Mouse (Mus musculus) ES-Bruce4 (cell line): ENCODE measurements at regions not wholly inside any gene's neighbourhood (a gene's known extent, or its start where the extent isn't known, plus 50 kb on each side); places are given as distances from the start of the nearest gene placed in this dataset.
"Not testable (repeated sequence)": the region's sequence is repeated elsewhere in the genome, so short reads cannot be mapped to it uniquely, and the experiment has no call there.

ENCODE experiments used
- H3K27ac ChIP-seq: 2 replicates; pipeline ENCODE4 v1.5.1; 2012; ENCODE audit warnings: low read length, inconsistent platforms; ENCODE audit not compliant: insufficient read depth
- H3K27me3 ChIP-seq: 2 replicates; pipeline ENCODE4 v1.6.1; 2012; ENCODE audit warnings: mild to moderate bottlenecking, low read length, inconsistent platforms; ENCODE audit not compliant: control insufficient read depth, poor library complexity, insufficient read depth, severe bottlenecking
- H3K36me3 ChIP-seq: 2 replicates; pipeline ENCODE4 v1.6.1; 2012; ENCODE audit warnings: inconsistent platforms, mild to moderate bottlenecking, low read length, moderate library complexity; ENCODE audit not compliant: control insufficient read depth, poor library complexity, insufficient read depth, severe bottlenecking
- H3K4me1 ChIP-seq: one replicate; pipeline ENCODE4 v1.8.1; 2011; ENCODE audit warnings: low read length; ENCODE audit not compliant: control insufficient read depth, insufficient read depth
- H3K4me3 ChIP-seq: 2 replicates; pipeline ENCODE4 v1.5.1; 2011; ENCODE audit warnings: low read depth, mild to moderate bottlenecking, low read length
- H3K9ac ChIP-seq: 2 replicates; pipeline ENCODE4 v1.6.1; 2012; ENCODE audit warnings: low read depth, mild to moderate bottlenecking, inconsistent platforms; ENCODE audit not compliant: poor library complexity, severe bottlenecking
- H3K9me3 ChIP-seq: replicated peaks from 2 replicates; pipeline ENCODE4 v1.6.1; 2012; ENCODE audit warnings: mild to moderate bottlenecking, low read length, inconsistent platforms; ENCODE audit not compliant: control insufficient read depth, poor library complexity, insufficient read depth, severe bottlenecking
- CTCF ChIP-seq: IDR thresholded peaks from one replicate; pipeline ENCODE4 v1.8.1; 2011; ENCODE audit warnings: low read depth, low read length
- EP300 ChIP-seq: IDR thresholded peaks from 2 replicates; pipeline ENCODE4 v1.6.1; 2011; ENCODE audit warnings: low read depth, low read length; ENCODE audit not compliant: insufficient read depth
- POLR2A ChIP-seq: IDR thresholded peaks from one replicate; pipeline ENCODE4 v1.8.1; 2011; ENCODE audit warnings: low read length; ENCODE audit not compliant: insufficient read depth

DNA sequence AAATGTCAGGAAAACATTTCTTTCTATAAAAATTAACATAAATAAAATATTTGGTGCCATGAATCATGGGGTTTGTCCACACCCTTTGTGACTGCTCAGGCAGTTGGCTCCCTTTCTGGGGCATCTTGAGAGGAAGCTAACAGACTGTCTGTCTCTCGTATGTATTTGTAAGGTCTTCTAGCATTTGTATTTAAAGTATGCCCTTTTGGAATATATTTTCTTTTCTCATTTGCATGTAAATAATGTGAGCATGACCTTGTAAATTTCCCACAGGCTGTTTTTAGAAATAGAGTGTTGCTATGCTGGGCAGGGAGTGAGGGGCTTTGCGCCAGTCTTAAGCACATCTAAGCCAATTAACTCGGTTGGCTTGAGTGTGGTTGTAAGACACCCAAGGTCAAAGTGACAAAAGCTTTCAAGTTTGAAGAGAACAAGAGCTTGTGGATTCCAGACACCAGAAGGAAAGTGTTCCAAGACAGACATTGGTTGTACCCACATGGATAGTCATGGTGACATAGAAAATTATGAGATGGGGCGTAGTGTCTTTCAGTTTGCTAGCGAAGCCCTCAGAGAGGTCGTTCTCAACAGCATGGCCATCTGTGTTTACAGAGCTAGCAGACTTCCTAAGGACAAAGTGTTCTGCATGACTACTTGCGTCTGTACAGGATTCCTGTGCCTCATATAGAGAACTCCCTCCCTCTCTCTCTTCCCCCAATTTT, 113.1 kb upstream of the Rasgrp1 start:
- no peak overlapping the region for H3K9ac ChIP-seq
- no peaks in the 10 kb centered on the region for H3K9me3 ChIP-seq
- no peaks in the 10 kb centered on the region for H3K36me3 ChIP-seq
- H3K4me3 ChIP-seq, result no peak overlapping the region
- no peaks in the 10 kb centered on the region for H3K27me3 ChIP-seq
- no peak for TF ChIP-seq EP300
- no peak for TF ChIP-seq POLR2A
- no peak for TF ChIP-seq CTCF
- H3K27ac ChIP-seq, result no peak overlapping the region
- no peaks in the 10 kb centered on the region for H3K4me1 ChIP-seq

DNA sequence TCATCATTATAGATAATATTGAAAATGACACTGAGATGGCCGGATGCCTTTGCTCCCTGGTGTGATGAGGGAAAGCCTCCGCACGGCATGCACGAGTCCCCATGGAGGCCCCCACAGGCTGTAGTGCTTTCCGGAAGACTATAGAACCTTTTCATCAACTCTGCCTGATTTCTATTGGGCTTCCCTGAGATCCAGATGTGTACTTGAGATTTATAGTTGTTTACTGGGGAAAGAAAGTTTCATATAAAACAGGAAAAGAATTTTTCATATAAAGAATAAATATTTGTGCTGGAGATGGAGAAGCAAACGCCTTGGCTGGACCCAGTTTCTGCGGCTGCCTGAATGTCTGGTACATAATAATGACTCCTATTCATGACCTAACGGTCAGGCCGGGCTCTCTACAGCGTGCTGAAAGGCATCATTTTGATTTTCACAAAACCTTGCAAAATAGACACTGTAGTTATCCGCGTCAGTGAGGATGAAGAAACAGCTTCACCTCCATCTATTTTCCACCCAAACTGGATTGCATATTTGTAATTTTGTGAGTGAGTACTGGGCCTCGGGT, 113.7 kb upstream of the Rasgrp1 start:
- TF ChIP-seq EP300, result no peak
- no peak for TF ChIP-seq POLR2A
- TF ChIP-seq CTCF, result no peak
- no peak overlapping the region for H3K4me3 ChIP-seq
- no peaks in the 10 kb centered on the region for H3K27me3 ChIP-seq
- no peaks in the 10 kb centered on the region for H3K9me3 ChIP-seq
- no peak overlapping the region for H3K27ac ChIP-seq
- H3K4me1 ChIP-seq, result no peaks in the 10 kb centered on the region
- H3K36me3 ChIP-seq, result no peaks in the 10 kb centered on the region
- no peak overlapping the region for H3K9ac ChIP-seq

DNA sequence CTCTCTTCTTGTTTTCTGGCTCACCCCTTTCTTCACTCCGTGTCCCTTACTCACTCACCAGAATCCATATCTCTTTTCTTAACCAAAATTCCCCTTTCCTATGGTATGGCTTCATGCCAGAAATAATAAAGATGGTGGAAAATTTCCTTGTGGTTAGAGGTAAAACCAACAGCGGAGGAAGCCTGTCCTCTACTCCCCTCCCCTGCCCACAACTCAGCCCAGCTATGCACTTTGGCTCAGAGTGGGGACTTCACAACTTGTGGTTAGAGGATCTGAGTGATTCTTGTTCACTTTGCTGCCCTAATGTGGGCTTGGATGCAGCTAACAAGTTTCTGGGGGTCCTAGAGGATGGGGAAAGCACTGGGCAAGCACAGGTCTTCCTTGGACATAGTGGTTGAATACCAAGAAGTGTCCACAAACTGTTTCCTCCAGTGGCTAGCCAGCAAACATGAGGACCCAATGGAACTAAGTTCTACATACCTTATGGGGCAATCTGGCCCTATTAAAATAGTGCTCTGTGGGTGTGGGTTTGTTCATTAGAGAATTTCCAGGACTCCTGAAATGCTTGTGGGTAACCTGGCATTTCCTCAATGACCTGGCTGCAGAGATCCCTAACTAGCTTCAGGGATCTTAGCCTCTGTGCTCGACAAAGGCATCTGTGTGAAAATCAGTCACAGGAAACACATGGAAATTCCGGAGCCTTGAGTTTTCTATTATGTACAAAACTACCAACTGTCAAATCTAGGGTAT, 118.9 kb upstream of the Rasgrp1 start:
- Histone ChIP-seq H3K4me3 (no peak overlapping the region), H3K27me3 (no peaks in the 10 kb centered on the region), H3K9me3 (no peaks in the 10 kb centered on the region), H3K27ac (no peak overlapping the region), H3K4me1 (no peaks in the 10 kb centered on the region), H3K36me3 (no peaks in the 10 kb centered on the region), H3K9ac (no peak overlapping the region)
- TF ChIP-seq POLR2A (no peak), EP300 (no peak), CTCF (no peak)

DNA sequence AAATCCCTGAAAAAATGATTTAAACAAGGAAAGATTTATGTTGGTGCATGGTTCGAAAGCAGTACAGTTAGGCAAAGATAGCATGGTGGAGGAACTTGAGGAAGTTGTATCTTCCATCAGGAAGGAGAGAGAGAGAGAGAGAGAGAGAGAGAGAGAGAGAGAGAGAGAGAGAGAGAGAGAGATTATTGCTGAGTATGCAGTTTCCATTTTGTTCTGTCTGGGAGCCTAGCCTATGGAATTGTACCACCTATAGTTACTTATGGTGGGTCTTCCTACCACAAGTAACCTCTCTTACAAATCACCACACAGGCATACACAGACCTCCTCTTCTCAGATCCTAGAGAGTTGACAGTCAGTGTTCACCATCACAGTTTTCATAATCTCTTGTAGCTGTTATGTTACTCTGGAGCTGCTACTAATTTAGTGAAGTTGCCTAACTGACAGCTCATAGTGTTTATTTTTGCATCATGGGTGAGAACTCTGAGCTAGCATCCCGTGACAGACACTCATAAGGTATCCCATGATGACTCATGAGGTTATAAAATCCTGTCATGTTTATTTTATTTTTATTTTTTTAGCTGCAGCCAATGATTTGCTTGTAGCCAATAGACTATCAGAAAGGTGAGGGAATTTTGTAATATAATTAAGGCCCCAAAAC, 132.2 kb upstream of the Rasgrp1 start:
- TF ChIP-seq CTCF, result no peak
- no peak for TF ChIP-seq POLR2A
- no peak for TF ChIP-seq EP300
- no peaks in the 10 kb centered on the region for H3K36me3 ChIP-seq
- no peak overlapping the region for H3K27ac ChIP-seq

DNA sequence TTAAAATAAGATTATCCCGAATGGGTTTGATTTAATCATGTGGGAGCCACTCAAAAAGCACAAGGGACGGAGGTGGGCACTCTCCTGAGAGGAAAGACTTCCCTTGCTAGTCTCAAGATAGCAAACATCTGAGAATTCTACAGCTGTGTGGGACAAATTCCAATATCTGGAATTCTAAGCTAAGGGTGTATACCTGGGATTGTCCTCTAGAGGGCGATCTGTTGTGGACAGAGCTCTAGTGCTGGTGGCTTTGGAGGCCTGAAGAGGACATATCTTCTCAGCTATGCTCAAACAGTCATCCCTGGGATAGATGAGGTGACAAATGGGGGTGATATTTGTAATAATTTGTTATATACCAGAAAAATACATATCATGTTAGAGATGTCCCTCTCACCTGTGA, 132.8 kb upstream of the Rasgrp1 start:
- Histone ChIP-seq H3K9ac (no peak overlapping the region), H3K4me3 (no peak overlapping the region), H3K4me1 (no peaks in the 10 kb centered on the region), H3K27me3 (no peaks in the 10 kb centered on the region), H3K36me3 (no peaks in the 10 kb centered on the region), H3K9me3 (no peaks in the 10 kb centered on the region), H3K27ac (no peak overlapping the region)
- TF ChIP-seq EP300 (no peak), CTCF (peak; percentile 30), POLR2A (no peak)

More for the DNA sequence above, 132.2 kb upstream of the Rasgrp1 start:
- no peaks in the 10 kb centered on the region for H3K4me1 ChIP-seq
- no peak overlapping the region for H3K9ac ChIP-seq
- H3K27me3 ChIP-seq, result no peaks in the 10 kb centered on the region
- H3K4me3 ChIP-seq, result no peak overlapping the region
- H3K9me3 ChIP-seq, result no peaks in the 10 kb centered on the region

DNA sequence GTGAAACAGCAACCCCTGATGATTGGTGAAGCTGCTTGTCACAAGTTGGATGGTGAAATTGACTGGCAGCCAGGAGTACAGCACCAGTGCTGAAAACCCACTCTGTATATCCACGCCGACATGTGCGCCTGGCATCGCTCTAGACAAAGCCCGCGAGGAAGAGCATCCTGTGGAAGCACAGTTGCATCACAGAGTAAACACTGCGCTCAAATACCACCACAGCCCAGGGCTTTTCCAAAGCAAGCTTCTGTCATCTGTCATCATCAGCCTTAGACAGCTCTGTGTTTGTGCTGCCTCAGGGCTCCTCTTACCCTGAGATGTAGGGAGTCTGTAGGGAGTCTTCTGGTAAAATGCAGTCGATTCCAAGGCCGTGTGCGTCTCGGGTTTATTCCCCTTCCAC, 134.7 kb upstream of the Rasgrp1 start:
- not testable (repeated sequence) for H3K9me3 ChIP-seq, H3K4me1 ChIP-seq, H3K4me3 ChIP-seq, H3K9ac ChIP-seq, H3K36me3 ChIP-seq, H3K27ac ChIP-seq, H3K27me3 ChIP-seq

DNA sequence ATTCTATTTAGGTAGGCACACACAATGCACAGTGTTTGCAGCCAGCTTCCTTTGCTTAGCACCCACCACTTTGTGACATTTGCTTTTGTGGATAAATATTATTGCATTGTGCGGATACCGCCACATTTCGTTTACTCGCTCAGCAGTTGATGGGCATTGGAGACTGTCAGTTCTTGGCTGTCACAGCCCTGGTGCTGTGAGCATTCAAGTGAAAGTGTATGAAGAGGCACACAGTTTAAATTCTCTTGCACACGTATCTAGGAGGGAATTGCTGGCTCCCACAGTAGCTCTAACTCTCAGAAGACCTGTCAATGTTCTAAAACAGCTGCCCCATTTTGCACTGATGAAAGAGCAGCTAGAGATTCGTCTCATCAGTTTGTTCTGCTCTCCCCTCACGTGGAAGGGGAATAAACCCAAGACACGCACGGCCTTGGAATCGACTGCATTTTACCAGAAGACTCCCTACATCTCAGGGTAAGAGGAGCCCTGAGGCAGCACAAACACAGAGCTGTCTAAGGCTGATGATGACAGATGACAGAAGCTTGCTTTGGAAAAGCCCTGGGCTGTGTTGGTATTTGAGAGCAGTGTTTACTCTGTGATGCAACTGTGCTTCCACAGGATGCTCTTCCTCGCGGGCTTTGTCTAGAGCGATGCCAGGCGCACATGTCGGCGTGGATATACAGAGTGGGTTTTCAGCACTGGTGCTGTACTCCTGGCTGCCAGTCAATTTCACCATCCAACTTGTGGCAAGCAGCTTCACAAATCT, 136.6 kb upstream of the Rasgrp1 start:
- not testable (repeated sequence) for H3K4me1 ChIP-seq, H3K27me3 ChIP-seq, H3K4me3 ChIP-seq, H3K36me3 ChIP-seq, H3K9ac ChIP-seq, H3K9me3 ChIP-seq, H3K27ac ChIP-seq
